Mouse (Mus musculus) heart, embryonic 12.5 days (tissue): Measurements from ENCODE around the gene Tmprss12. TPM values are rescaled to one million over a fixed set of nuclear protein-coding genes. Genes with fewer than 3 reads are reported as not detected.

Experiments
- ATAC-seq: fragments of 200-750 bp; cut with Nextera tagmentation; 2 replicates; pipeline ENCODE4 v1.8.0; 2017; ENCODE audit warnings: moderate TSS enrichment, moderate library complexity; ENCODE audit not compliant: insufficient number of reproducible peaks, low FRiP score
- H3K27ac ChIP-seq: fragments of 300-500 bp; sonication (generic); 2 replicates; pipeline ENCODE4 v1.5.1; 2016; ENCODE audit warnings: mild to moderate bottlenecking, moderate library complexity; ENCODE audit not compliant: poor library complexity, severe bottlenecking
- H3K27me3 ChIP-seq: fragments of 300-500 bp; sonication (generic); replicated peaks from 2 replicates; pipeline ENCODE4 v1.6.1; 2016; ENCODE audit warnings: mild to moderate bottlenecking, moderate library complexity
- H3K36me3 ChIP-seq: fragments of 300-500 bp; sonication (generic); 2 replicates; pipeline ENCODE4 v1.6.1; 2016; ENCODE audit warnings: mild to moderate bottlenecking, moderate library complexity
- H3K4me1 ChIP-seq: fragments of 300-500 bp; sonication (generic); replicated peaks from 2 replicates; pipeline ENCODE4 v1.6.1; 2016; ENCODE audit warnings: mild to moderate bottlenecking
- H3K4me2 ChIP-seq: fragments of 300-500 bp; sonication (generic); 2 replicates; pipeline ENCODE4 v1.6.1; 2016; ENCODE audit warnings: mild to moderate bottlenecking, moderate library complexity
- H3K4me3 ChIP-seq: fragments of 300-500 bp; sonication (generic); 2 replicates; pipeline ENCODE4 v1.5.1; 2016; ENCODE audit warnings: mild to moderate bottlenecking
- H3K9ac ChIP-seq: fragments of 300-500 bp; sonication (generic); 2 replicates; pipeline ENCODE4 v1.6.1; 2016; ENCODE audit warnings: mild to moderate bottlenecking, moderate library complexity
- H3K9me3 ChIP-seq: fragments of 300-500 bp; sonication (generic); replicated peaks from 2 replicates; pipeline ENCODE4 v1.6.1; 2016; ENCODE audit warnings: mild to moderate bottlenecking, moderate library complexity
- WGBS: fragments of 180-500 bp; shearing (Covaris S2); methylation state at CpG from one replicate; pipeline ENCODE4 v1.1.7; 2016; 5-methylcytosine and 5-hydroxymethylcytosine counted together
- polyA plus RNA-seq: library from polyadenylated mRNA; unstranded; fragments of >200 nt; fragmentation: Nextera tagmentation; extraction: Ambion mirVana; gene quantifications from 2 replicates; pipeline ENCODE4 v1.2.1, GENCODE M21; 2016

The Tmprss12 gene
- polyA plus RNA-seq = not detected in 2 replicates

- ATAC-seq = no peak
- no peak within 1 kb of the TSS for H3K9ac ChIP-seq
- WGBS = 91% methylated on average over 20 of the region's 20 CpGs
These were observed at the start of gene Tmprss12 for GRCm38 (mm10) chr15:100280626-100281025. TSS of gene Tmprss12 (plus strand) at chr15:100280837.

GRCm38 (mm10) chr15:100231616-100232525, 48.8 kb upstream of the Tmprss12 start:
- H3K9me3 ChIP-seq = no peaks in the 10 kb centered on the region
- no peaks in the 10 kb centered on the region for H3K27me3 ChIP-seq
- H3K4me2 ChIP-seq = no peak overlapping the region
- H3K4me1 ChIP-seq = peaks cover 41% of the 10 kb centered on the region
- no peak overlapping the region for H3K9ac ChIP-seq
- H3K27ac ChIP-seq = no peak overlapping the region
- no peak overlapping the region for H3K4me3 ChIP-seq
- 78% methylated on average over 14 of the region's 14 CpGs for WGBS
- no peak for ATAC-seq
- peaks cover 41% of the 10 kb centered on the region for H3K36me3 ChIP-seq

More at GRCm38 (mm10) chr15:100280626-100281025, at the start of gene Tmprss12:
- Histone ChIP-seq H3K36me3 (no peaks in the 10 kb centered on the region), H3K4me3 (no peak within 1 kb of the TSS), H3K27ac (no peak within 1 kb of the TSS), H3K4me2 (no peak within 1 kb of the TSS), H3K4me1 (no peaks in the 10 kb centered on the region), H3K9me3 (0 out of 2 replicates have a peak, but pooled peaks cover 6% of the 10 kb centered on the region), H3K27me3 (peaks cover 3% of the 10 kb centered on the region)

GRCm38 (mm10) chr15:100235208-100235965, 45.2 kb upstream of the Tmprss12 start:
- H3K9me3 ChIP-seq = no peaks in the 10 kb centered on the region
- no peak for ATAC-seq
- H3K4me1 ChIP-seq = peaks cover 34% of the 10 kb centered on the region
- no peak overlapping the region for H3K4me2 ChIP-seq
- H3K27ac ChIP-seq = no peak overlapping the region
- no peaks in the 10 kb centered on the region for H3K27me3 ChIP-seq
- WGBS = 82% methylated on average over 12 of the region's 12 CpGs
- peaks cover 67% of the 10 kb centered on the region for H3K36me3 ChIP-seq
- H3K4me3 ChIP-seq = no peak overlapping the region
- H3K9ac ChIP-seq = no peak overlapping the region

- Histone ChIP-seq H3K4me2 (no peak overlapping the region), H3K27me3 (no peaks in the 10 kb centered on the region), H3K9ac (no peak overlapping the region; the same call in 1 of the 2 replicates), H3K4me3 (no peak overlapping the region), H3K27ac (peak overlapping the region; percentile 76; the same call in 1 of the 2 replicates), H3K4me1 (peaks cover 24% of the 10 kb centered on the region), H3K9me3 (no peaks in the 10 kb centered on the region), H3K36me3 (peaks cover 82% of the 10 kb centered on the region)
- 76% methylated on average over 6 of the region's 6 CpGs for WGBS
- no peak for ATAC-seq
These were observed 43.7 kb upstream of the Tmprss12 start for GRCm38 (mm10) chr15:100236952-100237351.

- Histone ChIP-seq H3K27ac (no peak overlapping the region), H3K9ac (no peak overlapping the region), H3K4me3 (no peak overlapping the region), H3K4me2 (no peak overlapping the region), H3K36me3 (peaks cover 89% of the 10 kb centered on the region), H3K9me3 (no peaks in the 10 kb centered on the region), H3K27me3 (no peaks in the 10 kb centered on the region), H3K4me1 (peaks cover 10% of the 10 kb centered on the region)
- ATAC-seq = no peak
- WGBS = 86% methylated on average over 6 of the region's 6 CpGs
These were observed 38.9 kb upstream of the Tmprss12 start for GRCm38 (mm10) chr15:100241780-100242179.

GRCm38 (mm10) chr15:100245951-100246350, 34.7 kb upstream of the Tmprss12 start:
- Histone ChIP-seq H3K4me2 (no peak overlapping the region), H3K4me1 (no peaks in the 10 kb centered on the region), H3K27me3 (no peaks in the 10 kb centered on the region), H3K9me3 (no peaks in the 10 kb centered on the region), H3K4me3 (no peak overlapping the region), H3K9ac (no peak overlapping the region), H3K27ac (no peak overlapping the region), H3K36me3 (peaks cover 98% of the 10 kb centered on the region)
- 94% methylated on average over 7 of the region's 7 CpGs for WGBS
- no peak for ATAC-seq

- H3K27ac ChIP-seq = no peak overlapping the region
- ATAC-seq = no peak
- no peaks in the 10 kb centered on the region for H3K4me1 ChIP-seq
- no peak overlapping the region for H3K4me3 ChIP-seq
- H3K36me3 ChIP-seq = peaks cover 98% of the 10 kb centered on the region
- no peaks in the 10 kb centered on the region for H3K27me3 ChIP-seq
- no peaks in the 10 kb centered on the region for H3K9me3 ChIP-seq
- H3K4me2 ChIP-seq = no peak overlapping the region
- H3K9ac ChIP-seq = no peak overlapping the region
- 91% methylated on average over 9 of the region's 9 CpGs for WGBS
These were observed 33.3 kb upstream of the Tmprss12 start for GRCm38 (mm10) chr15:100247296-100247695.

- Histone ChIP-seq H3K27ac (no peak overlapping the region), H3K36me3 (peaks cover 97% of the 10 kb centered on the region), H3K4me1 (no peaks in the 10 kb centered on the region), H3K9ac (no peak overlapping the region), H3K9me3 (no peaks in the 10 kb centered on the region), H3K4me2 (no peak overlapping the region), H3K27me3 (no peaks in the 10 kb centered on the region), H3K4me3 (no peak overlapping the region)
- no peak for ATAC-seq
- 89% methylated on average over 6 of the region's 6 CpGs for WGBS
These were observed 31.8 kb upstream of the Tmprss12 start for GRCm38 (mm10) chr15:100248665-100249433.

GRCm38 (mm10) chr15:100251153-100251780, 29.4 kb upstream of the Tmprss12 start:
- no peak overlapping the region for H3K27ac ChIP-seq
- peaks cover 98% of the 10 kb centered on the region for H3K36me3 ChIP-seq
- ATAC-seq = no peak
- no peaks in the 10 kb centered on the region for H3K9me3 ChIP-seq
- no peak overlapping the region for H3K9ac ChIP-seq
- no peak overlapping the region for H3K4me2 ChIP-seq
- no peaks in the 10 kb centered on the region for H3K4me1 ChIP-seq
- WGBS = 91% methylated on average over 6 of the region's 6 CpGs
- H3K27me3 ChIP-seq = no peaks in the 10 kb centered on the region
- no peak overlapping the region for H3K4me3 ChIP-seq

GRCm38 (mm10) chr15:100256386-100256785, 24.3 kb upstream of the Tmprss12 start:
- Histone ChIP-seq H3K27me3 (no peaks in the 10 kb centered on the region), H3K9me3 (no peaks in the 10 kb centered on the region), H3K4me1 (no peaks in the 10 kb centered on the region), H3K27ac (no peak overlapping the region), H3K4me3 (no peak overlapping the region), H3K36me3 (peaks cover 83% of the 10 kb centered on the region), H3K9ac (no peak overlapping the region), H3K4me2 (no peak overlapping the region)
- ATAC-seq = no peak
- 86% methylated on average over 6 of the region's 6 CpGs for WGBS
